Mouse (Mus musculus): ENCODE measurements around the gene Trim11. TPM values are rescaled to one million over a fixed set of nuclear protein-coding genes. Genes with fewer than 3 reads are reported as not detected.

Gene Trim11
- polyA plus RNA-seq, 1 experiment from 2014 or later = 9.1 TPM

GRCm38 (mm10) chr11:58957226-58957914 is 20.5 kb upstream of the Trim11 start:
- peak overlapping the region; percentile 100 for H3K27ac ChIP-seq (replicated peaks)
- H3K4me1 ChIP-seq (replicated peaks) = peaks cover 60% of the 10 kb centered on the region
- peaks cover 14% of the 10 kb centered on the region for H3K27me3 ChIP-seq
- WGBS (ENCODE audit: insufficient replicate concordance) = 84% methylated on average over 5 of the region's 5 CpGs
- no peak for ATAC-seq (ENCODE audit: insufficient read depth)
- H3K4me2 ChIP-seq = peak overlapping the region; percentile 95
- no peaks in the 10 kb centered on the region for H3K9me3 ChIP-seq (replicated peaks)
- H3K9ac ChIP-seq = peak overlapping the region; percentile 93
- H3K36me3 ChIP-seq (replicated peaks) = peaks cover 28% of the 10 kb centered on the region
- peak overlapping the region; percentile 75 for H3K4me3 ChIP-seq (replicated peaks)

GRCm38 (mm10) chr11:58958536-58958935 is 19.4 kb upstream of the Trim11 start:
- Histone ChIP-seq H3K36me3 (replicated peaks) (peaks cover 28% of the 10 kb centered on the region), H3K4me3 (replicated peaks) (peak overlapping the region; percentile 75), H3K27ac (replicated peaks) (peak overlapping the region; percentile 100), H3K27me3 (peaks cover 25% of the 10 kb centered on the region), H3K9ac (peak overlapping the region; percentile 70; the same call in 1 of the 2 replicates), H3K4me1 (replicated peaks) (peaks cover 56% of the 10 kb centered on the region), H3K4me2 (peak overlapping the region; percentile 95), H3K9me3 (replicated peaks) (no peaks in the 10 kb centered on the region)
- ATAC-seq (ENCODE audit: insufficient read depth) = no peak
- WGBS (ENCODE audit: insufficient replicate concordance) = 71% methylated on average over 6 of the region's 6 CpGs

GRCm38 (mm10) chr11:58959186-58959825 is 18.6 kb upstream of the Trim11 start:
- Histone ChIP-seq H3K4me2 (peak overlapping the region; percentile 95), H3K27me3 (peaks cover 33% of the 10 kb centered on the region), H3K4me3 (replicated peaks) (peak overlapping the region; percentile 75), H3K27ac (replicated peaks) (peak overlapping the region; percentile 100), H3K9ac (peak overlapping the region; percentile 70), H3K36me3 (replicated peaks) (peaks cover 28% of the 10 kb centered on the region), H3K9me3 (replicated peaks) (no peaks in the 10 kb centered on the region), H3K4me1 (replicated peaks) (peaks cover 59% of the 10 kb centered on the region)
- ATAC-seq (ENCODE audit: insufficient read depth) = no peak
- WGBS (ENCODE audit: insufficient replicate concordance) = 16% methylated on average over 15 of the region's 15 CpGs

- H3K9ac ChIP-seq = peak overlapping the region; percentile 70
- peak overlapping the region; percentile 75 for H3K4me3 ChIP-seq (replicated peaks)
- H3K4me1 ChIP-seq (replicated peaks) = peaks cover 65% of the 10 kb centered on the region
- H3K9me3 ChIP-seq (replicated peaks) = no peaks in the 10 kb centered on the region
- peak; percentile 90 for ATAC-seq (ENCODE audit: insufficient read depth)
- H3K27me3 ChIP-seq = peaks cover 33% of the 10 kb centered on the region
- peak overlapping the region; percentile 100 for H3K27ac ChIP-seq (replicated peaks)
- WGBS (ENCODE audit: insufficient replicate concordance) = 1% methylated on average over 40 of the region's 40 CpGs
- H3K4me2 ChIP-seq = peak overlapping the region; percentile 95
- H3K36me3 ChIP-seq (replicated peaks) = peaks cover 28% of the 10 kb centered on the region
Measured at GRCm38 (mm10) chr11:58959921-58960465, 17.9 kb upstream of the Trim11 start.

- H3K36me3 ChIP-seq (replicated peaks) = peaks cover 21% of the 10 kb centered on the region
- H3K9ac ChIP-seq = no peak overlapping the region
- ATAC-seq (ENCODE audit: insufficient read depth) = no peak
- 57% methylated on average over 50 of the region's 50 CpGs for WGBS (ENCODE audit: insufficient replicate concordance)
- peaks cover 72% of the 10 kb centered on the region for H3K4me1 ChIP-seq (replicated peaks)
- no peak overlapping the region for H3K27ac ChIP-seq (replicated peaks)
- H3K4me2 ChIP-seq = no peak overlapping the region
- H3K27me3 ChIP-seq = peaks cover 33% of the 10 kb centered on the region
- H3K9me3 ChIP-seq (replicated peaks) = no peaks in the 10 kb centered on the region
- H3K4me3 ChIP-seq (replicated peaks) = no peak overlapping the region
Measured at GRCm38 (mm10) chr11:58961364-58962177, 16.3 kb upstream of the Trim11 start.

GRCm38 (mm10) chr11:58963543-58963942 is 14.3 kb upstream of the Trim11 start:
- H3K4me2 ChIP-seq = no peak overlapping the region
- no peak overlapping the region for H3K4me3 ChIP-seq (replicated peaks)
- peaks cover 57% of the 10 kb centered on the region for H3K4me1 ChIP-seq (replicated peaks)
- WGBS (ENCODE audit: insufficient replicate concordance) = 37% methylated on average over 17 of the region's 17 CpGs
- peaks cover 2% of the 10 kb centered on the region; the same call in 1 of the 2 replicates for H3K36me3 ChIP-seq (replicated peaks)
- no peak overlapping the region for H3K27ac ChIP-seq (replicated peaks)
- peaks cover 33% of the 10 kb centered on the region for H3K27me3 ChIP-seq
- no peak for ATAC-seq (ENCODE audit: insufficient read depth)
- no peak overlapping the region for H3K9ac ChIP-seq
- no peaks in the 10 kb centered on the region for H3K9me3 ChIP-seq (replicated peaks)

- H3K4me3 ChIP-seq (replicated peaks) = no peak overlapping the region
- peaks cover 33% of the 10 kb centered on the region for H3K27me3 ChIP-seq
- H3K4me2 ChIP-seq = no peak overlapping the region
- no peaks in the 10 kb centered on the region for H3K36me3 ChIP-seq (replicated peaks)
- H3K9me3 ChIP-seq (replicated peaks) = no peaks in the 10 kb centered on the region
- H3K27ac ChIP-seq (replicated peaks) = no peak overlapping the region
- ATAC-seq (ENCODE audit: insufficient read depth) = no peak
- 69% methylated on average over 7 of the region's 7 CpGs for WGBS (ENCODE audit: insufficient replicate concordance)
- peaks cover 58% of the 10 kb centered on the region for H3K4me1 ChIP-seq (replicated peaks)
- H3K9ac ChIP-seq = no peak overlapping the region
Measured at GRCm38 (mm10) chr11:58964216-58964615, 13.7 kb upstream of the Trim11 start.

- Histone ChIP-seq H3K4me3 (replicated peaks) (no peak overlapping the region), H3K9ac (no peak overlapping the region), H3K36me3 (replicated peaks) (0 out of 2 replicates have a peak, but pooled peaks cover 2% of the 10 kb centered on the region), H3K27ac (replicated peaks) (no peak overlapping the region), H3K4me1 (replicated peaks) (peaks cover 57% of the 10 kb centered on the region), H3K4me2 (no peak overlapping the region), H3K27me3 (peaks cover 33% of the 10 kb centered on the region), H3K9me3 (replicated peaks) (no peaks in the 10 kb centered on the region)
- no peak for ATAC-seq (ENCODE audit: insufficient read depth)
- WGBS (ENCODE audit: insufficient replicate concordance) = 38% methylated on average over 12 of the region's 12 CpGs
Measured at GRCm38 (mm10) chr11:58965001-58965760, 12.7 kb upstream of the Trim11 start.

GRCm38 (mm10) chr11:58967346-58967745 is 10.5 kb upstream of the Trim11 start:
- H3K9ac ChIP-seq = no peak overlapping the region
- H3K9me3 ChIP-seq (replicated peaks) = no peaks in the 10 kb centered on the region
- H3K4me1 ChIP-seq (replicated peaks) = peaks cover 49% of the 10 kb centered on the region
- no peak overlapping the region for H3K27ac ChIP-seq (replicated peaks)
- peaks cover 20% of the 10 kb centered on the region for H3K27me3 ChIP-seq
- no peak for ATAC-seq (ENCODE audit: insufficient read depth)
- 81% methylated on average over 1 of the region's 1 CpGs for WGBS (ENCODE audit: insufficient replicate concordance)
- H3K4me2 ChIP-seq = no peak overlapping the region
- no peak overlapping the region for H3K4me3 ChIP-seq (replicated peaks)
- peaks cover 14% of the 10 kb centered on the region; the same call in 1 of the 2 replicates for H3K36me3 ChIP-seq (replicated peaks)

- ATAC-seq (ENCODE audit: insufficient read depth) = peak; percentile 19; the same call in 1 of the 2 replicates
Measured at GRCm38 (mm10) chr11:58968551-58968950, 9.3 kb upstream of the Trim11 start.

More at GRCm38 (mm10) chr11:58968551-58968950, 9.3 kb upstream of the Trim11 start:
- Histone ChIP-seq H3K4me2 (no peak overlapping the region), H3K4me1 (replicated peaks) (peaks cover 45% of the 10 kb centered on the region), H3K9me3 (replicated peaks) (no peaks in the 10 kb centered on the region), H3K4me3 (replicated peaks) (no peak overlapping the region), H3K36me3 (replicated peaks) (peaks cover 14% of the 10 kb centered on the region; the same call in 1 of the 2 replicates), H3K27ac (replicated peaks) (no peak overlapping the region), H3K9ac (no peak overlapping the region), H3K27me3 (peaks cover 8% of the 10 kb centered on the region)
- 50% methylated on average over 7 of the region's 7 CpGs for WGBS (ENCODE audit: insufficient replicate concordance)

Data from liver, embryonic 15.5 days (tissue).